Mouse (Mus musculus): ENCODE results near the gene Smarce1. TPM values are rescaled to one million over a fixed set of nuclear protein-coding genes. Genes with fewer than 3 reads are reported as not detected.

Smarce1 gene
- polyA plus RNA-seq, 1 experiment from 2014 or later: 270 TPM

Other genes starting within 250 kb of the Smarce1 start
- gene Gjd3, start 248.0 kb downstream of the Smarce1 start, polyA plus RNA-seq (2015; fragmentation: Nextera tagmentation; extraction: Ambion mirVana): 1.0 and 1.9 TPM in 2 replicates
- 20.4 and 29.1 TPM in 2 replicates for gene Top2a, start 206.8 kb downstream of the Smarce1 start, polyA plus RNA-seq (2015; fragmentation: Nextera tagmentation; extraction: Ambion mirVana)
- gene Igfbp4, start 189.8 kb downstream of the Smarce1 start, polyA plus RNA-seq (2015; fragmentation: Nextera tagmentation; extraction: Ambion mirVana): 117 and 119 TPM in 2 replicates
- 0.04 and 0.09 TPM in 2 replicates for gene Tns4, start 141.7 kb downstream of the Smarce1 start, polyA plus RNA-seq (2015; fragmentation: Nextera tagmentation; extraction: Ambion mirVana)
- gene Ccr7, start 75.9 kb downstream of the Smarce1 start, polyA plus RNA-seq (2015; fragmentation: Nextera tagmentation; extraction: Ambion mirVana): 0.15 TPM in 1 of 2 replicates, not detected in the other
- 8.2 and 11.3 TPM in 2 replicates for gene Krt222, start 13.1 kb upstream of the Smarce1 start, polyA plus RNA-seq (2015; fragmentation: Nextera tagmentation; extraction: Ambion mirVana)
- not detected in 2 replicates for gene Krt24, start 54.2 kb upstream of the Smarce1 start, polyA plus RNA-seq (2015; fragmentation: Nextera tagmentation; extraction: Ambion mirVana)
- 0.14 and 0.29 TPM in 2 replicates for gene Krt25, start 91.9 kb upstream of the Smarce1 start, polyA plus RNA-seq (2015; fragmentation: Nextera tagmentation; extraction: Ambion mirVana)
- gene Krt26, start 106.9 kb upstream of the Smarce1 start, polyA plus RNA-seq (2015; fragmentation: Nextera tagmentation; extraction: Ambion mirVana): 0.19 TPM in 2 replicates
- not detected in 2 replicates for gene Krt27, start 120.1 kb upstream of the Smarce1 start, polyA plus RNA-seq (2015; fragmentation: Nextera tagmentation; extraction: Ambion mirVana)
- gene Krt28, start 143.9 kb upstream of the Smarce1 start, polyA plus RNA-seq (2015; fragmentation: Nextera tagmentation; extraction: Ambion mirVana): 0.29 and 0.46 TPM in 2 replicates
- 28.9 and 29.8 TPM in 2 replicates for gene Krt10, start 158.3 kb upstream of the Smarce1 start, polyA plus RNA-seq (2015; fragmentation: Nextera tagmentation; extraction: Ambion mirVana)
- gene Krt12, start 191.2 kb upstream of the Smarce1 start, polyA plus RNA-seq (2015; fragmentation: Nextera tagmentation; extraction: Ambion mirVana): 0.14 TPM in 1 of 2 replicates, not detected in the other
- gene Krt20, start 207.1 kb upstream of the Smarce1 start, polyA plus RNA-seq (2015; fragmentation: Nextera tagmentation; extraction: Ambion mirVana): 0.21 and 0.34 TPM in 2 replicates